ENCODE assay signal across 21 mouse cellular contexts in genomic region chr11:60303497-60303896, GRCm38 (mm10). TPM values are rescaled to one million over a fixed set of nuclear protein-coding genes. Genes with fewer than 3 reads are reported as not detected.
DNase-seq lines count a peak whose midpoint lies in the region; ATAC-seq and TF ChIP-seq lines count a peak whose summit lies in the region.
"Had no signal": no experiment of that assay in that cellular context is flagged by ENCODE, and none has a peak within 500 bp of the region (broad histone marks: within the 10 kb centered on the region; RNA-seq: fewer than 3 reads in every experiment).

No protein-coding gene starts in this region.

- H3K36me3 ChIP-seq in hindbrain, embryonic 15.5 days = no peaks in the 10 kb centered on the region
- H3K36me3 ChIP-seq in hindbrain, embryonic 11.5 days (ENCODE audit: control insufficient read depth, insufficient read depth, low read length) = no peaks in the 10 kb centered on the region
- H3K36me3 ChIP-seq in midbrain, embryonic 16.5 days (ENCODE audit: control insufficient read depth, insufficient read depth, low read length) = no peaks in the 10 kb centered on the region
- H3K36me3 ChIP-seq in midbrain, embryonic 10.5 days = no peaks in the 10 kb centered on the region
- H3K36me3 ChIP-seq in forebrain, postnatal 0 days (ENCODE audit: insufficient read depth) = no peaks in the 10 kb centered on the region
- H3K36me3 ChIP-seq: embryonic facial prominence, embryonic 10.5 days; heart, embryonic 10.5 days; midbrain, embryonic 12.5 days; stomach, embryonic 15.5 days had no signal

- H3K4me1 ChIP-seq in hindbrain, embryonic 15.5 days (replicated peaks) = peaks cover 38% of the 10 kb centered on the region
- 0 out of 2 replicates have a peak, but pooled peaks cover 2% of the 10 kb centered on the region for H3K4me1 ChIP-seq in hindbrain, embryonic 11.5 days (replicated peaks; ENCODE audit: control insufficient read depth, insufficient read depth, low read length)
- H3K4me1 ChIP-seq in midbrain, embryonic 16.5 days (ENCODE audit: control insufficient read depth, insufficient read depth, low read length) = peaks cover 38% of the 10 kb centered on the region
- peaks cover 25% of the 10 kb centered on the region for H3K4me1 ChIP-seq in midbrain, embryonic 10.5 days
- H3K4me1 ChIP-seq in forebrain, postnatal 0 days (ENCODE audit: insufficient read depth) = peaks cover 5% of the 10 kb centered on the region; the same call in 1 of the 2 replicates

- no peak overlapping the region for H3K4me3 ChIP-seq in hindbrain, embryonic 15.5 days
- H3K4me3 ChIP-seq in hindbrain, embryonic 11.5 days (ENCODE audit: low read depth, low read length) = no peak overlapping the region
- no peak overlapping the region for H3K4me3 ChIP-seq in midbrain, embryonic 16.5 days (ENCODE audit: low read depth, low read length)
- H3K4me3 ChIP-seq in midbrain, embryonic 10.5 days = no peak overlapping the region
- no peak overlapping the region for H3K4me3 ChIP-seq in forebrain, postnatal 0 days (ENCODE audit: low read depth, low read length)
- H3K4me3 ChIP-seq: embryonic facial prominence, embryonic 10.5 days; gastrocnemius, adult 2 months; heart, embryonic 10.5 days; midbrain, embryonic 12.5 days; stomach, embryonic 15.5 days had no signal

- H3K27me3 ChIP-seq in hindbrain, embryonic 15.5 days = no peaks in the 10 kb centered on the region
- no peaks in the 10 kb centered on the region for H3K27me3 ChIP-seq in hindbrain, embryonic 11.5 days (ENCODE audit: control insufficient read depth, insufficient read depth, low read length)
- H3K27me3 ChIP-seq in midbrain, embryonic 16.5 days (ENCODE audit: control insufficient read depth, insufficient read depth, low read depth, low read length) = no peaks in the 10 kb centered on the region
- H3K27me3 ChIP-seq in midbrain, embryonic 10.5 days (ENCODE audit: low read depth, poor library complexity, severe bottlenecking) = no peaks in the 10 kb centered on the region
- H3K27me3 ChIP-seq in forebrain, postnatal 0 days (ENCODE audit: insufficient read depth, low read length) = no peaks in the 10 kb centered on the region
- H3K27me3 ChIP-seq: midbrain, embryonic 12.5 days; stomach, embryonic 15.5 days had no signal

- no peak overlapping the region for H3K4me2 ChIP-seq in hindbrain, embryonic 15.5 days
- no peak overlapping the region for H3K4me2 ChIP-seq in hindbrain, embryonic 11.5 days (replicated peaks; ENCODE audit: low read depth, low read length)
- no peak overlapping the region for H3K4me2 ChIP-seq in midbrain, embryonic 16.5 days (ENCODE audit: low read length)
- H3K4me2 ChIP-seq in forebrain, postnatal 0 days (ENCODE audit: low read depth) = no peak overlapping the region
- H3K4me2 ChIP-seq: liver, embryonic 11.5 days; lung, embryonic 14.5 days; midbrain, embryonic 12.5 days; stomach, embryonic 15.5 days had no signal

- ATAC-seq in hindbrain, embryonic 15.5 days (ENCODE audit: low FRiP score, low read depth) = no peak
- no peak for ATAC-seq in hindbrain, embryonic 11.5 days (ENCODE audit: low FRiP score)
- ATAC-seq in midbrain, embryonic 16.5 days = no peak
- peak; percentile 72 for ATAC-seq in forebrain, postnatal 0 days

- no peak for TF ChIP-seq CTCF in forebrain, postnatal 0 days (IDR thresholded peaks at IDR 0.05; ENCODE audit: low read depth)

- no peaks in the 10 kb centered on the region for H3K9me3 ChIP-seq in hindbrain, embryonic 15.5 days
- no peaks in the 10 kb centered on the region for H3K9me3 ChIP-seq in hindbrain, embryonic 11.5 days (ENCODE audit: control insufficient read depth, low read length)
- H3K9me3 ChIP-seq in midbrain, embryonic 16.5 days (replicated peaks; ENCODE audit: control insufficient read depth, low read length, poor library complexity, severe bottlenecking) = no peaks in the 10 kb centered on the region
- H3K9me3 ChIP-seq in midbrain, embryonic 10.5 days (replicated peaks) = no peaks in the 10 kb centered on the region
- H3K9me3 ChIP-seq in forebrain, postnatal 0 days (ENCODE audit: low read length) = no peaks in the 10 kb centered on the region
- H3K9me3 ChIP-seq: heart, embryonic 10.5 days; midbrain, embryonic 12.5 days; stomach, embryonic 15.5 days had no signal

- no peak overlapping the region for H3K9ac ChIP-seq in hindbrain, embryonic 15.5 days
- no peak overlapping the region for H3K9ac ChIP-seq in hindbrain, embryonic 11.5 days (ENCODE audit: low read depth, low read length)
- no peak overlapping the region for H3K9ac ChIP-seq in midbrain, embryonic 16.5 days (ENCODE audit: low read depth, low read length)
- H3K9ac ChIP-seq in forebrain, postnatal 0 days = no peak overlapping the region
- H3K9ac ChIP-seq: lung, embryonic 14.5 days; midbrain, embryonic 12.5 days; stomach, embryonic 15.5 days had no signal

- peak overlapping the region; percentile 78 for H3K27ac ChIP-seq in hindbrain, embryonic 15.5 days (replicated peaks)
- no peak overlapping the region; the same call in 1 of the 2 replicates for H3K27ac ChIP-seq in hindbrain, embryonic 11.5 days (ENCODE audit: low read depth, low read length)
- H3K27ac ChIP-seq in midbrain, embryonic 16.5 days (ENCODE audit: low read length) = peak overlapping the region; percentile 80; the same call in 1 of the 2 replicates
- no peak overlapping the region for H3K27ac ChIP-seq in midbrain, embryonic 10.5 days (replicated peaks)
- H3K27ac ChIP-seq in forebrain, postnatal 0 days (ENCODE audit: low read depth, low read length) = 0 out of 2 replicates have a peak overlapping the region, but pooled peaks have one; percentile 15
- H3K27ac ChIP-seq: embryonic facial prominence, embryonic 10.5 days; heart, embryonic 10.5 days; midbrain, embryonic 12.5 days had no signal

- no peak for DNase-seq in hindbrain, embryonic 11.5 days (ENCODE audit: low spot score)
- DNase-seq in midbrain, embryonic 10.5 days (ENCODE audit: low spot score) = no peak
- DNase-seq in forebrain, postnatal 0 days = no peak
- DNase-seq in adrenal gland, postnatal 4 days (ENCODE audit: low spot score in 2 of 2) = no peak
- no peak for DNase-seq in lung, postnatal 14 days
- DNase-seq: cerebellum, adult 9-10 months; gastrocnemius, adult 2 months; kidney, adult 2 months; kidney, postnatal 10 days; lung, embryonic 14.5 days; lung, postnatal 4 days; spleen, adult 18-20 months; thymus, adult 18-20 months had no signal

- whole genome bisulfite sequencing in hindbrain, embryonic 15.5 days = 54% methylated on average over 2 of the region's 2 CpGs
- 86% methylated on average over 2 of the region's 2 CpGs for WGBS in hindbrain, embryonic 11.5 days
- 43% methylated on average over 2 of the region's 2 CpGs for WGBS in midbrain, embryonic 16.5 days
- WGBS in midbrain, embryonic 10.5 days = 86% methylated on average over 2 of the region's 2 CpGs
- 11% methylated on average over 2 of the region's 2 CpGs for WGBS in forebrain, postnatal 0 days

RNA-seq across cellular contexts. Expression of gene Tom1l2, which starts 49.2 kb away (rescaled TPM):
- polyA plus RNA-seq in hindbrain, embryonic 15.5 days (2015; fragmentation: Nextera tagmentation; extraction: Ambion mirVana) = 65.4 and 71.4 TPM in 2 replicates
- 13.9 and 15.8 TPM in 2 replicates for polyA plus RNA-seq in hindbrain, embryonic 11.5 days (2014; fragmentation: Nextera tagmentation; extraction: Ambion mirVana)
- 66.4 and 74.6 TPM in 2 replicates for polyA plus RNA-seq in midbrain, embryonic 16.5 days (2015; fragmentation: Nextera tagmentation; extraction: Ambion mirVana)
- 17.6 and 26.2 TPM in 2 replicates for polyA plus RNA-seq in midbrain, embryonic 10.5 days (2016; fragmentation: Nextera tagmentation; extraction: Ambion mirVana)
- 72.0 and 80.8 TPM in 2 replicates for total RNA-seq in forebrain, postnatal 0 days (2014; rRNA removed)
- polyA plus RNA-seq in forebrain, postnatal 0 days (2015; fragmentation: Nextera tagmentation; extraction: Ambion mirVana) = 37.2 and 44.3 TPM in 2 replicates
- 10 to 100 TPM; 54.0 to 55.9 TPM for total RNA-seq in adrenal gland, postnatal 4 days (2021)

RNA-seq across cellular contexts. Expression of gene Drc3, which starts 49.6 kb away (rescaled TPM):
- polyA plus RNA-seq in hindbrain, embryonic 15.5 days (2015; fragmentation: Nextera tagmentation; extraction: Ambion mirVana) = 7.1 and 7.7 TPM in 2 replicates
- 6.6 and 7.0 TPM in 2 replicates for polyA plus RNA-seq in hindbrain, embryonic 11.5 days (2014; fragmentation: Nextera tagmentation; extraction: Ambion mirVana)
- polyA plus RNA-seq in midbrain, embryonic 16.5 days (2015; fragmentation: Nextera tagmentation; extraction: Ambion mirVana) = 6.6 and 7.1 TPM in 2 replicates
- 1.7 and 1.8 TPM in 2 replicates for polyA plus RNA-seq in midbrain, embryonic 10.5 days (2016; fragmentation: Nextera tagmentation; extraction: Ambion mirVana)
- total RNA-seq in forebrain, postnatal 0 days (2014; rRNA removed) = 13.0 and 15.5 TPM in 2 replicates
- polyA plus RNA-seq in forebrain, postnatal 0 days (2015; fragmentation: Nextera tagmentation; extraction: Ambion mirVana) = 6.9 and 10.0 TPM in 2 replicates
- 1 to 10 TPM; 1.8 to 2.6 TPM for total RNA-seq in adrenal gland, postnatal 4 days (2021)
- polyA plus RNA-seq: C2C12 had no signal

Comparison
In these comparisons a context has a peak if more than half of its experiments do, and no peak if none do; other contexts are left out.
1. H3K27ac ChIP-seq: peak in hindbrain, embryonic 15.5 days (single experiment), midbrain, embryonic 16.5 days (single experiment) and forebrain, postnatal 0 days (single experiment); none in hindbrain, embryonic 11.5 days (single experiment) and midbrain, embryonic 10.5 days (single experiment).